Mouse (Mus musculus) lung, adult 18-20 months (tissue): ENCODE results near the gene Olfr1045.
"Not testable (repeated sequence)": the region's sequence is repeated elsewhere in the genome, so short reads cannot be mapped to it uniquely, and the experiment has no call there.

Experiments used
- DNase-seq, 2 experiments: peaks; one replicate each; pipeline ENCODE4 v3.0.0; 2022; ENCODE audit warnings: mixed read lengths in 2 of 2

The Olfr1045 gene

GRCm38 (mm10) chr2:86202909-86203308 lies at the start of gene Olfr1045:
Olfr1045 (minus strand) TSS chr2:86203009.
- DNase-seq, result no peak

- no peak for DNase-seq
These were observed 37.4 kb upstream of the Olfr1045 start, which contains the start of gene Olfr1048 for GRCm38 (mm10) chr2:86240189-86240588. Olfr1048 (minus strand) TSS chr2:86240289.

- DNase-seq, result no peak
These were observed 28.5 kb upstream of the Olfr1045 start, which contains the start of gene Olfr1047 for GRCm38 (mm10) chr2:86231301-86231700. Olfr1047 (minus strand) TSS chr2:86231401.

GRCm38 (mm10) chr2:86219214-86219613 lies 16.4 kb upstream of the Olfr1045 start, which contains the start of gene Olfr1046:
Olfr1046 (minus strand) TSS chr2:86219314.
- DNase-seq, result no peak

- DNase-seq, result no peak
These were observed 6.9 kb downstream of the Olfr1045 start for GRCm38 (mm10) chr2:86195863-86196262.

DNA sequence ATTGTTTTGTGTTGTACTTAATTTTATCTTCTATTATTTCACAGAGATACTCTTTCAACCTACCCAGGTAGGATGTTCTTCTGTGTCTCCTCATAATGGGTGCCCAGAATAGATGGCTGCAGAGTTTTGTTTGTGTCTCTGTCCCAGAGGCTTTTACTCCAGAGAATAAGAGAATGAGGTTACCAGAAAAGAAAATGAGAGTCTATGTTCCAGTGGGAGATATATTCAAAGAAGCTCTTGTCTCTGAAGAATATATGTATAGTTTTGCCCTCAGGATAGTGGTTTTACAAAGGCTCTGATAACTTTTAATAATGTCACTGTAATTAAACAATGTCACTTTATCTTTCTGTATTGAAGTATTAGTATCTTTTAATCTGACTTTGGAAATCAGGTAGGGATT lies 17.2 kb downstream of the Olfr1045 start, which contains the start of gene Olfr52:
TSS of gene Olfr52 (minus strand) at position 101 of the 400 bp plus-strand sequence.
- no peak for DNase-seq

- no peak for DNase-seq
These were observed 22.9 kb downstream of the Olfr1045 start for GRCm38 (mm10) chr2:86179950-86180349.

- no peak for DNase-seq
These were observed 25.1 kb downstream of the Olfr1045 start, which contains the start of gene Olfr1044 for GRCm38 (mm10) chr2:86177720-86178119. Olfr1044 (minus strand) TSS chr2:86177820.

- DNase-seq, result not testable (repeated sequence)
These were observed 27.4 kb downstream of the Olfr1045 start for GRCm38 (mm10) chr2:86175422-86175821.

- DNase-seq, result no peak
These were observed 35.4 kb downstream of the Olfr1045 start, which contains the start of gene Olfr1043 for GRCm38 (mm10) chr2:86167422-86167821. Olfr1043 (minus strand) TSS chr2:86167522.

DNA sequence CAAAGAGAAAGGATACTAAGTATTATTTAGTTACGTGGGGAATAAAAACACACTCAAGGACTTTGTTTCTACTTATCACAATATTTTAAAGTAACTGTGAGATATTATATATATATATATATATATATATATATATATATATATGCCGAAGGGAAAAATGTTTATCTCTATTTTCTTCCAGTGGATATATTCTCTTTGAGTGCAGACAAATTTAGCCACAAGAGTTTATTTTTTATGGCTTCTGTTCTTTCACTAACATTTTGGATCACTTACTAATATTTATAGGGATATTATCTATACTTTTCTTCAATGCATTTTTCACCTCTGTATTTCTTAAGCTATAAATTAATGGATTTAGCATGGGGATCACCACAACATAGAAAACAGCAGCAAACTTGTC lies 41.1 kb downstream of the Olfr1045 start, which contains the start of gene Olfr1042:
TSS of gene Olfr1042 (minus strand) at position 101 of the 400 bp plus-strand sequence.
- no peak for DNase-seq

GRCm38 (mm10) chr2:86146632-86147031 lies 56.2 kb downstream of the Olfr1045 start, which contains the start of gene Olfr1040:
Olfr1040 (minus strand) TSS chr2:86146732.
- DNase-seq, result no peak
